Mouse (Mus musculus): ENCODE measurements around the gene Rfesd.

Rfesd gene

DNA sequence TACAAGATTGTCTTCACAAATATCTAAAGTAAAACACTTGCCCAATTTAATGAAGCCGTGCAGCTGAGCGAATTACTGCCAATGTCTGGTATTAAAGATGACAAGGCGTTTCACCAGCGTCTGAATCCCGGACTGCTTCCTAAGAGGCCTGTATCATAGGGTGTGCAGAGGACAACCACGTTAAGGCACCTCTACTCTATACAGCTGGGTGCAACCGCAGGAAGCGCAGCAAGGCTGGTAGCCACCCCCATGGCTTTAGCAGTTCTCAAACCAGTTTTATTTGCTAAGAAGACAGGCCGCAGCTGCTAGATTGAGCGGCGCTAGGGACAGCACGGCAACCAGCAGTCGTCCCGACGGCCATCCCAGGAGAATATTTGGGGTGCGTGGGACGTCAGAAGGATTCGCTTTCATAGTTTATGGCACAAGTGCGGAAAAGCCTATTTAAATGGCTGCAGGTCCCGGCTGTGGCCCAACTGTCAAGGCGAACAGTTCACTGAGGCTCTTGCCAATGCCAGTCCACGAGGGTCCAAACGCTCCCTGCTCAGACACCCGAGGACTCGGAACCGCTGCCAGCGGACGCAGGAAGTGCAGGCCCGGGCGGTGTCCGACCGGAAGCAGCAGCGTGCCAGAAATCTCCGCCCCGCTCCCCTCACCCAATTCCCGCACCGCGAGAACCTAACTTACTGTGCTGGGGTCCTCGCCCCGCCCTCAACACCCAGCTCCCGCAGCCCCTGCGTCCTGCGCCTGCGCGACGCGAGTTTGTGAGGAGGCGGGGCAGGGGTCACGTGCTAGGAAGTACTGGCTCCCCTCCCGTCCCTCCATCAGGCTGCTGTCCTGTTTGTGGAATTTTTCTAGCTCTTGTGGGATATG, at the start of gene Rfesd:
Rfesd (minus strand) TSS at position 746 of the 870 bp plus-strand sequence.
- peak; percentile 97 for DNase-seq

DNA sequence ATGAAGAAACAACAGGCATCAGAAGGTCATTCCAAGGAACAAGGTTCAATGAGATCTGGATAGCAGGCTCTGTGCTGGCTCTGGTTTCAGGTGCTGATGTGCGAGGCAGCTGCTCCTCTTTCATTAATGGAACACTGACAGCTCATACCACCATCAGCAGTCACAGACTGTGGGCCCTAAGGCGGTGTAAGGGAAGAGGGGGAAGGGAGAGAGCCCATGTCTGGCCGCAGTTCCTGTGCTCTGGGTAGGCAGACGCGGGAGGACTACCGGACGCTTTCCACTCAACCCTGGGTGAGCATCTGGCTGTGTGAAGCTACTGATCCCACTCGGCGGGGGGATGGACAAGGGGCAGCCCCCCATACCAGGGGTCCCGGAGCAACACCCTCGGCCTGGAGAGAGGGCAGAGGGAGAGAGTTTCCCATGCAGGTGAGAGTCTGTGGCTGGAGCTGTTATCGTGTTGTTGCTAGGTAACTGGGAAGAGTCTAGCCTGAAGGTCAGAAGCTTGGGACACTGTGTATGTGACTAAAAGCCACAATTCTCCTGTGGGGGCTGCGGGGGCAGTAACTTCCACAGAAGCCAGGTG, 45.9 kb upstream of the Rfesd start:
- DNase-seq: no peak

GRCm38 (mm10) chr13:76063548-76063947, 45.0 kb upstream of the Rfesd start:
- no peak for DNase-seq

- no peak for DNase-seq
Observed at GRCm38 (mm10) chr13:76062569-76062968, 44.0 kb upstream of the Rfesd start.

DNA sequence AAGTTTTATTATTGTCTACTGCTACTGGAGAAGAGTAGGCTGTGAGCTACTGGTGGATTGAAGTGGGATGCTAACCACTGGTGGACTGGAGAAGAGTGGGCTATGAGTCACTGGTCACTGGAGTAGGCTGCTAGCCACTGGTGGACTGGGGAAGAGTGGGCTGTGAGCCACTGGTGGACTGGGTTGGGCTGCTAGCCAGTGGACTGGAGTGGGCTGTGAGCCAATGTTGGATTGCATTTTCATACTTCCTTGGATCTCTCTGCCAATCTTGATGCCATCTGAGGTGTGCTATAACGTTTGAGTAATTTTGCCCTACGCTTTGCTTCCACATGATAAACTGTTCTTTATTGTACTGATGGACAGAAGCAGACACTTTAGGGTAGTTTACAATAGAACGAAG, 43.6 kb upstream of the Rfesd start:
- DNase-seq: no peak

DNA sequence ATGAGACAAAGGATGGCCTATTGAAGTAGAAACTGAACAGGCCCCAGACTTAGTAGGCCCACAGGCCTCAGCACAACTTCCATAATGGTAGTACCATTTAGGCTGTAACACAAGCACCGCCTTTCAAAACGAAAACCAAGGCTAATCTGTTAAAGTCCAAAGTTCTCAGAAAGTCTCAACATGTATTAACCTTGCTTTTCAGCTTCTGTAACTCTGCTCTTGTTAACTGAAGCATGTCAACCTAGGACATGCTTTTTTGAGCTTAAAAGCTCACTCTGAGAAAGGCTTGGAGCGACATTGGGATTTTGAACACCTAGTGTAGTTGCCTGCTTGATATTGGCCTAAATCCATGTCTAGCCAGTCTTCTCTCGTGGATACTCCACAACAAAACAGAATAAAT, 41.1 kb upstream of the Rfesd start:
- DNase-seq: no peak

DNA sequence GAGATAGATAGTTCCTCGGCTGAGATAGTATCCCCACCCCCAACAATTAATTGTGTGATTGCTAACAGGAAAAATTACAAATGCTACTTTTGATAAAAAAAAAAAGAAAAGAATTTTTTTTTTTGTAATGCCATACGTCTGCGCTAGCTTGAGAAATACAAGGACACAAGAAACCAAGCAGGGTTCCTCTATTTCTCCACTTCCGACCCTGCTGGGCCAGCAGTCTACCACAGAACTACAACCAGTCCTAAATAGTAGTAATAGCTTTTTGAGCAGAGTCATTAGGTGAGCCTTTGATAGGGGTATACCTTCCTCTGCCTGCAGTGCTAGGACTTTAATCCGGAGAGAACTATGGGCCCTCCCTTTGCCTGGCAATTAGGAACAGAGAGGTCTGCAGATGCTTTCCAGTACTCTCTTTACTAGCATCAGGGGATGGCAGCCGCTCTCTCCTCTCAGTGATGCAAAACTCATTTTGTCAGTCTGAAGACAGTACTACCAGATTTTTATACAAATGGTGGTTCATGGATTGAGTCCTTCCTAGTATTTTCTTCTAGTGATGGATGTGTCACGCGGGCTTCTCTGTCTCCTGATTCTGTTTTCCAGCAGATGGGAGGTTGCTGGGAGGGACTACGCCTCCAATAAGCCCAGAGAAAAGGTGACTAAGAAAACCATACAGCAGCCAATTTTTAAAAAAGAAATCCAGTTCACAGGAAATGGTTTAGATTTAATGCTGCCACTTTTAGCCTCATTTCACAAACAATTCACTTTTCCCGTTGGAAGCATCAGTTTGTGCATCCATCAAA, 38.9 kb upstream of the Rfesd start:
- no peak for DNase-seq

- DNase-seq: no peak
Observed at GRCm38 (mm10) chr13:76056896-76057266, 38.4 kb upstream of the Rfesd start, which contains the start of gene Gpr150. Gene Gpr150 (minus strand): TSS chr13:76056996.

DNA sequence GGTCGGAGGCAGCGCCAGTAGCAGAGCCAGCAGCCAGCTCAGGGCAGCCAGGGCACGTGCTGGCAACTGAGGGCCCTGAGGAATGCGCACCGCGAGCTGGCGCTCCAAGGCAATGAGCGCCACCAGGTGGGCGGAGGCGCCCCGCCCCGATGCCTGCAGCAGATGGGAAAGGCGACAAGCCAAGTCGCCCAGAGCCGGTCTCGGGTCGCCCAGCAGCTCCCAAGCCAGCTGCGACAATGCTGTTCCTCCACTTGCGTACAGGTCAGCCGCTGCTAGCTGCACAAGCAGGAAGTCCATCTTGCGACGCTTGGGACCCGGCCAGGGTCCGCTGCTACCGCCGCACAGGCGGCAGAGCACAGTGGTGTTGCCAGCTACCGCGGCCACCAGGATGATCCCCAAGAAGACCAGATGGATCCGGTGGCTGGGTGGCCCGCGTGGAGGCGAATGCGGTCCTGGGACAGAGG, 37.8 kb upstream of the Rfesd start:
- DNase-seq: peak; percentile 55 to 67

GRCm38 (mm10) chr13:76055391-76056232, 37.1 kb upstream of the Rfesd start:
- DNase-seq: peak; percentile 4 to 7

DNA sequence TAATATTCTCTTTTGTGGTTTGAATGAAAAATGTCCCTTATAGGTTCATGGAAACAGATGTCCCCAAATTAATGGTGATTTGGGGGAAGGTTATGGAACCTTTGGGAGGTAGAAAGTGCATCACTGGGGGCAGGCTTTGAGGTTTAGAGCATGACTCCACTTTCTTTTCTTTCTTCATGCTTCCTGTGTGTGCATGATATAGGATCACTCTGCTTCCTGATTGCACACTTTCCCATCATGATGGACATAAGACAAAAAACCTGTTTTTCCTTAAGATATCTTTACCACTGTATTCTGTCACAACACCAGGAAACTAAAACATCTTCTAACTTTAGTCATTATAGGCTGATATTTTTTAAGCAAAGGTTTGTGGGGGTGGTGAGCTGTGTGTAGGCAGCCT, 26.5 kb upstream of the Rfesd start:
- no peak for DNase-seq

DNA sequence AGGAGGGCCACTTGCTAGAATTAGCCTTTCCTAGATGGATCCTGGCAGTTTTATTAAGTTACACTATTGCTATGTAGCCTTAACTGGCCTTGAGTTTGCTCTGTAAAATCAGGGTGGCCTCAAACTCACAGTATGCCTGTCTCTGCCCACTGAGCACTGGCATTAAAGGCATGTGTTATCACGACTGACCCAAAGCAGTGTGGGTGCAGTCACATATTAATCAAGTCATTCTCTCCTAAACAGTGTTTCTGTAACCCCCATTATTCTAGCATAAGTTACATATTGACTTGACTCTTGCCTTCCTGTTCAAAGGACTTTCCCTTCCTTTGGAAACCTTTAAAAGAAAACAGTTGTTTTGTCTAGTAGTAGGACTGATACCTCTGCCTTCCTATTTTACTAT, 23.9 kb upstream of the Rfesd start:
- no peak for DNase-seq

DNA sequence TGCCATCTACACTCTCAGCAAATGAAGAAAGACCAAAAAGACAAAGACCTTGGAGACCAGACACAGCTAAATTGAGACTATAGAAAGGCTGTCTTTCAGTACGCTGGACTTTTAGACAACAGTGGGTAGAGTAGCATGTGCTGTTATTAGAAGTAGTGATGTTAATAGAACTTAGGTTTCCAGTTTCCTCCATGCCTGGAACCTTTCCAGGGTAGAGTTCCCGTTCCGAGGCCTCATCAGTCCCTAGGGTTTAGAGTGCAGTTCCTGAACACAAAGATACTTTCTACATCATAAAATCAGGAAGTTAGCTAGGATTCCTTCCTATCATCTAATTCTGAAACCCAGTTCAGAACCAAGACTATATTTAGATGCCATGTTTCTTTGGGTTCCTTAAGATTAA, 6.1 kb upstream of the Rfesd start:
- DNase-seq: no peak

DNA sequence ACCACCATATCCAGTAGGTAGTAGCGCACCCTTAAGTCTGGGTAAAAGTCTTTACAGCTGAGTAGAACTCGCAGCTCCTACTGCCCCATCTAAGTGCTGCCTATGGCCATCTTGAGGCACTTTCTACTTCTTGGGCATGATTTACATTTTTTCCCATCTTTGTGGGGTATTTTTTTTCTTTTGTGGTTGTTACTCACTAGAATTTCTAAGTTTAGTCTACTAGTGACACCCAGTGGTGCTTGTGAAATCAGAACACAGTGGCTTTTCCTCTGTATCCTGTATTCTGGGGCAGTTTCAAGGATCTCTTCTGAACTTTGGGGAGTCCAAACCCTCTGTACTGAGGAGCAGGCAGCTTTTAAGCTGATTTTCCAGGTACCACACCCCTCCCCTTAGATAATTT, 3.3 kb upstream of the Rfesd start:
- DNase-seq: no peak

GRCm38 (mm10) chr13:76018844-76019400, 403 bp upstream of the Rfesd start:
- DNase-seq: no peak

DNA sequence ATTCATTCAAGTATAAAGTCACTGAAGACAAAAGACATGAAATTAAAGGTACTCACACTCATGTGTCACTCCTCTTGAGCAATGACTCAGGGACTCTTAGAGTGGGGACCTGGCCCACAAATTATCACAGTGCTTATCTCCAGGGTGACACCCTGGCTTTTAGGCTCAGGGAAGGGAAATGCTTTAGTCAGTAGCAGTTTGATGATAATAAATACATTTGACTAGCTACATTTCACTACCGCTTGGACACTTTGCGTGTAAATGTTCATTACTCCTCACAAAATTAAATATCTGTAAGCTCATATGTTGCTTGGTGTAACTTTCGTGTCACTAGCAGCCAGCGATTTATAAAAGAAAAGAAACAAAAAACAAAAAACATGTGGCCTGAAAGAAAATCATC, 1.1 kb downstream of the Rfesd start:
- DNase-seq: no peak

- no peak for DNase-seq
Observed at GRCm38 (mm10) chr13:76014511-76014910, 4.0 kb downstream of the Rfesd start.

DNA sequence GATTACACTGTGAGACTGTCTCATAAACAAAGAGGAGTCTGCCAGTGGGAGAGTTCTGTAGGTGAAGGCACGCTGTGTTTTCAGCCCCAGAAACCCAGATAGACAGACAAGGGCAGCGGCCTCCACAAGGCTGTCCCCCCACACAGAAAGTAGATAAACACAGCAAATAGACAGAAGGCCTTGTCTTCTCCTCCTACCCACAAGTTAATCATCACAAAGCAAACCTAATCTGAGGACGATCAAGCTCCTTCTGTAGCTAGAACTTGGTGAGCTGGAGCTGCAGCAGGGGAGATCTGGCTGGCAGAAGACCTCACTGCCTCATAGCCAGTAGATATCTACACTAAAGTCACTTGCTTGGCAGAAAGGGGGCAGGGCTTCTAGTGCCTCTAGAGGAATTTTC, 15.2 kb downstream of the Rfesd start:
- DNase-seq: no peak

GRCm38 (mm10) chr13:75992169-75993028, 26.1 kb downstream of the Rfesd start:
- no peak for DNase-seq

- no peak for DNase-seq
Observed at GRCm38 (mm10) chr13:75988096-75988495, 30.4 kb downstream of the Rfesd start.

DNA sequence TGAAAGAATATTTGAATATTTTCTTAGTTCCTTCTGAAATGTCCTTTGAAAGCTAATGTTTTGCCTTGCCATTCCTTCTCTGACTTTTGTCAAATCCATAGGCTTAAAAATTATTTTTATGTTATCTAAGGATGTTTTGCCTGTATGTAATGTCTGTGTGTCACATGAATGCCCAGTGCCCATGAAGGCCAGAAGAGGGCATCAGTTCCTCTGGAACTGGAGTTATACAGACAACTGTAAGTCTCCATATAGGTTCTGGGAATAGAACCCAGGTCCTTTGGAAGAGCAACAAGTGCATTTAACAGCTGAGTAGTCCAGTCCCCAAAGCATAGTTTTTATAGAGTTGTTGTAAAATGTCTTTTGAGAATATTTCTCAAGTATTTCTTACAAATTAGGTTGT, 36.6 kb downstream of the Rfesd start:
- DNase-seq: peak in 1 of 2 experiments; percentile 5

All from lung, adult 18-20 months (tissue).